In the genomic region with DNA sequence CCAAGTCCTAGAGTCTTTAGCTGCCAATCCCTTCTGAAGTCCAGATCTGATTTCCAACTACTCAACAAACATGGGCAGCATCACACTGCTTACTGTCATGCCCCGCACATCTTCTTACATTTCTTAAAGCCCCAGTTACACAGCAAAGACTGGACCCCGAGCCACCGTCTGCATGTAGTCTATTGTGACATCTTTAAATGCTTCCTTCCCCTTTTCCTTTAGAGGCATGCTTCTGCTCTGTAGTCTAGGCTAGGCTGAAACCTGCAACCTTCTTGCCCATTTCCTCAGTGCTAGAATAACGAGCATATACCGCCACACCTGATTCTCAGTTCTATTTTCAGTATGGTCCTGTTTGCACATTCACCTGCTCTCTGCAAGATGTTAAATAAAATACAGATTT, we compare ENCODE assay signal across 26 mouse cellular contexts. TPM values are rescaled to one million over a fixed set of nuclear protein-coding genes. Genes with fewer than 3 reads are reported as not detected.
DNase-seq lines count a peak whose midpoint lies in the region; ATAC-seq and TF ChIP-seq lines count a peak whose summit lies in the region.
"Had no signal": no experiment of that assay in that cellular context is flagged by ENCODE, and none has a peak within 500 bp of the region (broad histone marks: within the 10 kb centered on the region; RNA-seq: fewer than 3 reads in every experiment).

No protein-coding gene starts in this region.

- no peaks in the 10 kb centered on the region for H3K27me3 ChIP-seq in liver, embryonic 16.5 days (ENCODE audit: control insufficient read depth, insufficient read depth, low read depth, low read length)
- no peaks in the 10 kb centered on the region for H3K27me3 ChIP-seq in heart, embryonic 11.5 days (ENCODE audit: control insufficient read depth, insufficient read depth, low read length)
- H3K27me3 ChIP-seq: forebrain, embryonic 15.5 days; heart, embryonic 15.5 days; hindbrain, embryonic 13.5 days; neural tube, embryonic 12.5 days had no signal

- H3K4me1 ChIP-seq in bone marrow, adult 2 months (ENCODE audit: control insufficient read depth, insufficient read depth, low read length), result peaks cover 4% of the 10 kb centered on the region
- H3K4me1 ChIP-seq in liver, embryonic 16.5 days (ENCODE audit: control insufficient read depth, low read depth, low read length), result no peaks in the 10 kb centered on the region
- no peaks in the 10 kb centered on the region for H3K4me1 ChIP-seq in heart, embryonic 11.5 days (ENCODE audit: control insufficient read depth, insufficient read depth, low read length)
- H3K4me1 ChIP-seq: forebrain, embryonic 15.5 days; hindbrain, embryonic 13.5 days; neural tube, embryonic 12.5 days had no signal

- WGBS in bone marrow, adult 2 months, result 12% methylated on average over 5 of the region's 5 CpGs
- 31% methylated on average over 5 of the region's 5 CpGs for WGBS in liver, embryonic 16.5 days (ENCODE audit: insufficient replicate concordance)
- WGBS in heart, embryonic 11.5 days (ENCODE audit: insufficient replicate concordance), result 85% methylated on average over 5 of the region's 5 CpGs

- TF ChIP-seq CTCF in bone marrow, adult 2 months (IDR thresholded peaks at IDR 0.05; ENCODE audit: control insufficient read depth, insufficient read depth, low read length), result no peak

- H3K9me3 ChIP-seq in liver, embryonic 16.5 days (replicated peaks; ENCODE audit: control insufficient read depth, low read length), result no peaks in the 10 kb centered on the region
- H3K9me3 ChIP-seq in heart, embryonic 11.5 days (replicated peaks; ENCODE audit: control insufficient read depth, low read length), result no peaks in the 10 kb centered on the region
- H3K9me3 ChIP-seq: forebrain, embryonic 15.5 days; heart, embryonic 15.5 days; hindbrain, embryonic 13.5 days; neural tube, embryonic 12.5 days had no signal

- H3K4me2 ChIP-seq in liver, embryonic 16.5 days (ENCODE audit: low read depth, low read length), result no peak overlapping the region
- no peak overlapping the region for H3K4me2 ChIP-seq in heart, embryonic 11.5 days
- H3K4me2 ChIP-seq: forebrain, embryonic 15.5 days; heart, embryonic 15.5 days; hindbrain, embryonic 13.5 days; lung, embryonic 14.5 days; midbrain, embryonic 11.5 days; neural tube, embryonic 12.5 days had no signal

- H3K9ac ChIP-seq in liver, embryonic 16.5 days (ENCODE audit: low read depth, low read length), result no peak overlapping the region
- H3K9ac ChIP-seq in heart, embryonic 11.5 days (ENCODE audit: low read depth, low read length), result no peak overlapping the region
- H3K9ac ChIP-seq: forebrain, embryonic 15.5 days; heart, embryonic 15.5 days; hindbrain, embryonic 13.5 days; lung, embryonic 14.5 days; neural tube, embryonic 12.5 days had no signal

- peak; percentile 36 for DNase-seq in A20 (ENCODE audit: low read depth, low spot score)
- no peak for DNase-seq in cerebellum, adult 8-10 months
- DNase-seq: adrenal gland, postnatal 14 days; cerebellum, adult 18-20 months; cerebellum, postnatal 14 days; kidney, adult 9 months; kidney, postnatal 10 days; lung, embryonic 14.5 days; lung, postnatal 14 days; thymus, adult 18-20 months; thymus, postnatal 36 days had no signal

- no peak for TF ChIP-seq POLR2A in bone marrow, adult 2 months (IDR thresholded peaks at IDR 0.05; ENCODE audit: borderline replicate concordance, control insufficient read depth, low read depth, low read length)

- H3K36me3 ChIP-seq in liver, embryonic 16.5 days (ENCODE audit: control insufficient read depth, insufficient read depth), result no peaks in the 10 kb centered on the region
- H3K36me3 ChIP-seq in heart, embryonic 11.5 days (ENCODE audit: control insufficient read depth, insufficient read depth, low read length), result peaks cover 16% of the 10 kb centered on the region; the same call in 1 of the 2 replicates
- H3K36me3 ChIP-seq: forebrain, embryonic 15.5 days had no signal

- H3K27ac ChIP-seq in bone marrow, adult 2 months (ENCODE audit: control insufficient read depth, insufficient read depth, low read depth, low read length, poor library complexity), result peak overlapping the region; percentile 89
- H3K27ac ChIP-seq in liver, embryonic 16.5 days (ENCODE audit: low read length), result peak overlapping the region; percentile 12; the same call in 1 of the 2 replicates
- H3K27ac ChIP-seq in heart, embryonic 11.5 days (ENCODE audit: low read depth, low read length), result no peak overlapping the region
- H3K27ac ChIP-seq: forebrain, embryonic 15.5 days; heart, embryonic 15.5 days; hindbrain, embryonic 13.5 days; neural tube, embryonic 12.5 days; stomach, postnatal 0 days had no signal

- H3K4me3 ChIP-seq in bone marrow, adult 2 months (replicated peaks; ENCODE audit: control insufficient read depth, low read depth, low read length), result peak overlapping the region; percentile 70
- H3K4me3 ChIP-seq in liver, embryonic 16.5 days (ENCODE audit: low read depth, low read length), result no peak overlapping the region
- H3K4me3 ChIP-seq in heart, embryonic 11.5 days (ENCODE audit: low read depth, low read length), result no peak overlapping the region
- H3K4me3 ChIP-seq: forebrain, embryonic 15.5 days; heart, embryonic 15.5 days; hindbrain, embryonic 13.5 days; myocyte; neural tube, embryonic 12.5 days had no signal

- peak; percentile 21; the same call in 1 of the 2 replicates for ATAC-seq in liver, embryonic 16.5 days (ENCODE audit: low read depth)
- peak; percentile 83 for ATAC-seq in neutrophil, adult 5-6 weeks (ENCODE audit: extremely low read depth, insufficient number of reproducible peaks, low FRiP score, poor library complexity, severe bottlenecking)
- no peak for ATAC-seq in frontal cortex, adult (ENCODE audit: low TSS enrichment)
- no peak for ATAC-seq in heart, embryonic 11.5 days (replicated peaks; ENCODE audit: insufficient number of reproducible peaks, low FRiP score, low TSS enrichment)
- ATAC-seq: forebrain, embryonic 15.5 days; intestine, embryonic 16.5 days; midbrain, embryonic 16.5 days; Patski had no signal

RNA-seq across cellular contexts. Expression of gene Tmem30a, which starts 23.2 kb away (rescaled TPM):
- 13.1 and 19.3 TPM in 2 replicates for polyA plus RNA-seq in bone marrow, adult 2 months (2011; ENCODE audit: insufficient read depth, insufficient read length, low replicate concordance, missing spikeins)
- polyA plus RNA-seq in liver, embryonic 16.5 days (2015; fragmentation: Nextera tagmentation; extraction: Ambion mirVana), result 33.0 TPM in 2 replicates
- 123 and 140 TPM in 2 replicates for total RNA-seq in neutrophil, adult 5-6 weeks (2017)
- 88.2 and 103 TPM in 2 replicates for polyA plus RNA-seq in heart, embryonic 11.5 days (2014; fragmentation: Nextera tagmentation; extraction: Ambion mirVana)

RNA-seq across cellular contexts. Expression of gene Cox7a2, which starts 56.8 kb away (rescaled TPM):
- polyA plus RNA-seq in bone marrow, adult 2 months (2011; ENCODE audit: insufficient read depth, insufficient read length, low replicate concordance, missing spikeins), result 214 and 333 TPM in 2 replicates
- 435 and 470 TPM in 2 replicates for polyA plus RNA-seq in liver, embryonic 16.5 days (2015; fragmentation: Nextera tagmentation; extraction: Ambion mirVana)
- 38.3 and 41.0 TPM in 2 replicates for total RNA-seq in neutrophil, adult 5-6 weeks (2017)
- 1,200 and 1,220 TPM in 2 replicates for polyA plus RNA-seq in heart, embryonic 11.5 days (2014; fragmentation: Nextera tagmentation; extraction: Ambion mirVana)

Comparison
In these comparisons a context has a peak if more than half of its experiments do, and no peak if none do; other contexts are left out.
1. ATAC-seq: peak in liver, embryonic 16.5 days (single experiment) and neutrophil, adult 5-6 weeks (single experiment); none in frontal cortex, adult (single experiment) and heart, embryonic 11.5 days (single experiment).